Mouse (Mus musculus) CH12.LX (cell line): ENCODE results near the gene Man1a2. TPM values are rescaled to one million over a fixed set of nuclear protein-coding genes. Genes with fewer than 3 reads are reported as not detected.
A peak's percentile ranks its signal among the peaks of the same experiment; 100 is the strongest.

Experiments used
- DNase-seq: peaks from one replicate; pipeline ENCODE4 v3.0.0-alpha.2; 2013; ENCODE audit errors: extremely low read depth
- H3K27ac ChIP-seq: 2 replicates; pipeline ENCODE4 v1.5.1; 2012; ENCODE audit warnings: low read depth, mild to moderate bottlenecking, control low read depth, moderate library complexity; ENCODE audit not compliant: insufficient read depth
- H3K27me3 ChIP-seq: replicated peaks from 2 replicates; pipeline ENCODE3; 2012; ENCODE audit warnings: inconsistent platforms
- H3K36me3 ChIP-seq, 2 experiments: replicated peaks in 1 of 2; 2 replicates each; pipeline versions ENCODE3 to v1.6.1; 2012; ENCODE audit warnings: inconsistent platforms in 1 of 2, low read length in 1 of 2, mild to moderate bottlenecking in 1 of 2, mixed read lengths in 1 of 2, moderate library complexity in 1 of 2; ENCODE audit not compliant: control insufficient read depth in 1 of 2, insufficient read depth in 1 of 2
- H3K4me1 ChIP-seq, 2 experiments: 2 replicates each; pipeline ENCODE4 v1.6.1; 2012; ENCODE audit warnings: inconsistent platforms in 1 of 2, moderate library complexity in 1 of 2; ENCODE audit not compliant: insufficient read depth in 2 of 2, control insufficient read depth in 1 of 2
- H3K4me2 ChIP-seq: 2 replicates; pipeline ENCODE4 v1.6.1; 2012; ENCODE audit warnings: low read depth, mild to moderate bottlenecking, control low read depth; ENCODE audit not compliant: poor library complexity, insufficient read depth, severe bottlenecking
- H3K4me3 ChIP-seq, 3 experiments: fragments of 150-350 bp in 1 of 3; sonication (generic) in 1 of 3; replicated peaks in 1 of 3; 2 replicates each; pipeline versions ENCODE3 to v1.5.1; 2011 to 2012; ENCODE audit warnings: low read depth in 2 of 3, low read length in 2 of 3, mild to moderate bottlenecking in 2 of 3, moderate library complexity in 2 of 3, control low read depth in 1 of 3, improper control_type of control experiment in 1 of 3, inconsistent platforms in 1 of 3, mixed read lengths in 1 of 3; ENCODE audit not compliant: poor library complexity in 1 of 3
- H3K79me2 ChIP-seq: replicated peaks from 2 replicates; pipeline ENCODE4 v1.6.1; 2012; ENCODE audit warnings: mild to moderate bottlenecking, moderate library complexity; ENCODE audit not compliant: control insufficient read depth, poor library complexity, insufficient read depth, severe bottlenecking; ENCODE audit errors: extremely low read depth
- H3K9ac ChIP-seq: 2 replicates; pipeline ENCODE4 v1.6.1; 2012; ENCODE audit warnings: low read depth, mild to moderate bottlenecking, control low read depth, moderate library complexity; ENCODE audit not compliant: insufficient read depth
- H3K9me3 ChIP-seq: replicated peaks from 2 replicates; pipeline ENCODE3; 2012; ENCODE audit warnings: low read length, inconsistent platforms, mixed read lengths
- CHD1 ChIP-seq: IDR thresholded peaks from 2 replicates; pipeline ENCODE4 v1.6.1; 2012; ENCODE audit warnings: low read depth, low read length, improper control_type of control experiment, inconsistent platforms
- CTCF ChIP-seq, 2 experiments: IDR thresholded peaks in 1 of 2; conservative IDR thresholded peaks in 1 of 2; 2 replicates each; pipeline ENCODE4 v1.5.1; 2011 to 2012; ENCODE audit warnings: low read depth in 2 of 2, low read length in 2 of 2, improper control_type of control experiment in 1 of 2, inconsistent platforms in 1 of 2, mild to moderate bottlenecking in 1 of 2, moderate library complexity in 1 of 2
- E2F4 ChIP-seq: IDR thresholded peaks from 2 replicates; pipeline ENCODE4 v1.6.1; 2011; ENCODE audit warnings: low read depth, low read length, improper control_type of control experiment; ENCODE audit not compliant: insufficient replicate concordance
- ELF1 ChIP-seq: IDR thresholded peaks from 2 replicates; pipeline ENCODE4 v1.6.1; 2014; ENCODE audit warnings: low read depth, mild to moderate bottlenecking, inconsistent platforms, low read length, improper control_type of control experiment
- EP300 ChIP-seq: IDR thresholded peaks from 2 replicates; pipeline ENCODE4 v1.6.1; 2011; ENCODE audit warnings: low read length, improper control_type of control experiment
- GABPA ChIP-seq: IDR thresholded peaks from 2 replicates; pipeline ENCODE4 v1.6.1; 2012; ENCODE audit warnings: low read depth, low read length, improper control_type of control experiment, inconsistent platforms; ENCODE audit not compliant: insufficient replicate concordance
- HCFC1 ChIP-seq: IDR thresholded peaks from 2 replicates; pipeline ENCODE4 v1.6.1; 2012; ENCODE audit warnings: low read depth, mild to moderate bottlenecking, inconsistent platforms, low read length, improper control_type of control experiment
- JUND ChIP-seq: conservative IDR thresholded peaks from 2 replicates; pipeline ENCODE4 v1.6.1; 2011; ENCODE audit warnings: low read depth, low read length, improper control_type of control experiment
- MAFK ChIP-seq: IDR thresholded peaks from 2 replicates; pipeline ENCODE4 v1.6.1; 2011; ENCODE audit warnings: low read length, improper control_type of control experiment; ENCODE audit not compliant: insufficient replicate concordance
- MAZ ChIP-seq: IDR thresholded peaks from 2 replicates; pipeline ENCODE4 v1.6.1; 2012; ENCODE audit warnings: low read depth, mild to moderate bottlenecking, inconsistent platforms, low read length, improper control_type of control experiment, moderate library complexity
- MEF2A ChIP-seq: IDR thresholded peaks from 2 replicates; pipeline ENCODE4 v1.6.1; 2014; ENCODE audit warnings: low read depth, mild to moderate bottlenecking, inconsistent platforms, low read length, improper control_type of control experiment, borderline replicate concordance
- MYC ChIP-seq: IDR thresholded peaks from 2 replicates; pipeline ENCODE4 v1.6.1; 2011; ENCODE audit warnings: low read depth, mild to moderate bottlenecking, improper control_type of control experiment, low read length
- NELFE ChIP-seq: IDR thresholded peaks from 2 replicates; pipeline ENCODE4 v1.6.1; 2011; ENCODE audit warnings: low read depth, low read length, improper control_type of control experiment
- NRF1 ChIP-seq: IDR thresholded peaks from 2 replicates; pipeline ENCODE4 v1.6.1; 2014; ENCODE audit warnings: low read depth, mild to moderate bottlenecking, inconsistent platforms, low read length, improper control_type of control experiment, moderate library complexity
- PAX5 ChIP-seq: IDR thresholded peaks from 2 replicates; pipeline ENCODE4 v1.6.1; 2012; ENCODE audit warnings: low read length, inconsistent platforms, mixed read lengths
- POLR2A ChIP-seq: IDR thresholded peaks from 2 replicates; pipeline ENCODE4 v1.6.1; 2011; ENCODE audit warnings: low read depth, mild to moderate bottlenecking, improper control_type of control experiment, low read length
- POLR2AphosphoS2 ChIP-seq: IDR thresholded peaks from 2 replicates; pipeline ENCODE4 v1.6.1; 2011; ENCODE audit warnings: low read depth, low read length, improper control_type of control experiment
- RAD21 ChIP-seq: IDR thresholded peaks from 2 replicates; pipeline ENCODE4 v1.6.1; 2011; ENCODE audit warnings: low read depth, mild to moderate bottlenecking, low read length, improper control_type of control experiment, moderate library complexity
- RCOR1 ChIP-seq: conservative IDR thresholded peaks from 2 replicates; pipeline ENCODE4 v1.6.1; 2012; ENCODE audit warnings: low read depth, mild to moderate bottlenecking, inconsistent platforms, low read length, improper control_type of control experiment
- SIN3A ChIP-seq: IDR thresholded peaks from 2 replicates; pipeline ENCODE4 v1.6.1; 2012; ENCODE audit warnings: low read length, improper control_type of control experiment, inconsistent platforms
- SMC3 ChIP-seq: IDR thresholded peaks from 2 replicates; pipeline ENCODE4 v1.6.1; 2011; ENCODE audit warnings: low read depth, low read length, improper control_type of control experiment
- TCF12 ChIP-seq: IDR thresholded peaks from 2 replicates; pipeline ENCODE4 v1.6.1; 2014; ENCODE audit warnings: low read depth, mild to moderate bottlenecking, inconsistent platforms, low read length, improper control_type of control experiment
- UBTF ChIP-seq: IDR thresholded peaks from 2 replicates; pipeline ENCODE4 v1.6.1; 2012; ENCODE audit warnings: low read depth, mild to moderate bottlenecking, inconsistent platforms, low read length, improper control_type of control experiment, moderate library complexity
- USF2 ChIP-seq: conservative IDR thresholded peaks from 2 replicates; pipeline ENCODE4 v1.6.1; 2011; ENCODE audit warnings: low read depth, low read length, improper control_type of control experiment
- ZKSCAN1 ChIP-seq: IDR thresholded peaks from 2 replicates; pipeline ENCODE4 v1.6.1; 2012; ENCODE audit warnings: low read depth, inconsistent platforms, low read length, improper control_type of control experiment, borderline replicate concordance
- ZMIZ1 ChIP-seq: IDR thresholded peaks from 2 replicates; pipeline ENCODE4 v1.6.1; 2012; ENCODE audit warnings: low read depth, mild to moderate bottlenecking, inconsistent platforms, low read length, improper control_type of control experiment
- dilution Hi-C: fragments of 300-500 bp; cut with MboI; formaldehyde crosslinking; loops from 2 replicates; pipeline ENCODE4 v1.14.3; 2020; ENCODE audit warnings: low sequenced_read_pairs; ENCODE audit not compliant: extremely low pct_unique_long_range_greater_than_20kb, extremely low pct_ligation_motif_present
- in situ Hi-C: fragments of 300-500 bp; cut with MboI; formaldehyde crosslinking; loops from 3 replicates; pipeline ENCODE4 v1.14.3; 2019; ENCODE audit warnings: low sequenced_read_pairs, low pct_ligation_motif_present, low pct_unique_long_range_greater_than_20kb, mixed read lengths
- polyA plus RNA-seq: library from polyadenylated mRNA; unstranded; fragments of >175 nt; gene quantifications from 2 replicates; pipeline ENCODE4 v1.2.1, GENCODE M21; 2012; ENCODE audit warnings: low read depth; ENCODE audit not compliant: insufficient read length
- total RNA-seq, 2 experiments: library from RNA; depleted of rRNA; stranded (reverse); fragments of 300-350 nt in 1 of 2; fragments of >200 nt in 1 of 2; gene quantifications; 2 replicates each; pipeline ENCODE4 v1.2.3; 2012 to 2014

Man1a2 gene
- total and polyA plus RNA-seq, 3 experiments, result 31.1 to 73.6 (median 53.5) TPM

DNA sequence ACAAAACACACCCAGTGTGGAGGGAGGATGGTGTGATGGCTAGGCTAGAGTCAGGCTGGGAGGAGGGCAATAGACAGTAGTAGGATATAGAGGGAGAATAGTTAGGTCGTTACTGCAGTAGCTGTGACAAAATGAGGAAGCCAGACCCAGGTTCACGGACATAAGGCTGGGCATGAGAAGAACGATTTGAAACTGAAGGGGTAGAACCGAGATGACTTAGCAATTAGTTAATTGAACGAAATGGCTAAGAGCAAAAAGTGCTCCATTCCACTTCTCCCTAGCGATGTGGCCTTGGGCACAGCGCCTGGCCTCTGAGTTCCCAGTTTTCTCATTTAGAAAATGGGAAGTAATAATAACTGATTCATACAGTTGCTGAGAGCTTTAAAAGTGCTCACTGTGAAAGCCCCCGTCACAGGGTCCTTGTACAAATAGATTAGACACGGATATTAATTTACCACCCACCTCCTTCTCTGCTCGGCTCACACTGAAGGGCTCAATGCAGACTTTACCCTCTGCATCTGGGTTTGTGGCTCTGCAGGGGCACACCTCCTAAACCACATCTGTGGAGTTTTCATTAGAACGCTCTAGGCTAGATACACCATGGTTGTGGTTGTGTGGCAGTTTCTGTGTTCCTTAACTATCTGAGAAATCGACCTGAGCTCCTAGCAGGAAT, 49.3 kb upstream of the Man1a2 start:
- dilution Hi-C loops, result no loop called here
- no peaks in the 10 kb centered on the region for H3K36me3 ChIP-seq
- no peak for DNase-seq
- no peaks in the 10 kb centered on the region for H3K9me3 ChIP-seq
- no peaks in the 10 kb centered on the region for H3K27me3 ChIP-seq
- H3K79me2 ChIP-seq, result no peaks in the 10 kb centered on the region
- H3K27ac ChIP-seq, result no peak overlapping the region
- no peak overlapping the region for H3K4me2 ChIP-seq
- no peak for TF ChIP-seq JUND
- TF ChIP-seq CTCF (conservative IDR thresholded peaks at IDR 0.05 in 1 of 2, IDR thresholded peaks at IDR 0.05 in 1 of 2; ENCODE audit: low read depth in 2 of 2, low read length in 2 of 2), result no peak
- TF ChIP-seq POLR2A, result no peak
- no peak for TF ChIP-seq RAD21
- TF ChIP-seq EP300, result no peak
- TF ChIP-seq PAX5, result no peak
- TF ChIP-seq CHD1, result no peak
- TF ChIP-seq USF2, result no peak
- TF ChIP-seq ELF1, result no peak
- no peak for TF ChIP-seq SMC3
- no peak for TF ChIP-seq MAFK
- no peak for TF ChIP-seq MYC
- no peak for TF ChIP-seq GABPA
- in situ Hi-C loops, result no loop called here
- peaks cover 3 to 20% of the 10 kb centered on the region in 2 experiments for H3K4me1 ChIP-seq
- H3K4me3 ChIP-seq, result no peak overlapping the region
- H3K9ac ChIP-seq, result no peak overlapping the region

GRCm38 (mm10) chr3:100731896-100732295, 46.6 kb upstream of the Man1a2 start:
- in situ Hi-C loops (no loop called here), dilution Hi-C loops (no loop called here)
- H3K9me3 ChIP-seq, result no peaks in the 10 kb centered on the region
- peak; percentile 13 for DNase-seq
- H3K4me2 ChIP-seq, result no peak overlapping the region
- H3K4me1 ChIP-seq, result peaks cover 3 to 17% of the 10 kb centered on the region in 2 experiments
- TF ChIP-seq NRF1, result no peak
- TF ChIP-seq UBTF, result no peak
- no peak for TF ChIP-seq SMC3
- no peak for TF ChIP-seq HCFC1
- no peak for TF ChIP-seq NELFE
- TF ChIP-seq JUND, result no peak
- no peak for TF ChIP-seq ZMIZ1
- TF ChIP-seq ZKSCAN1, result no peak
- no peak for TF ChIP-seq MAFK
- no peak for TF ChIP-seq MAZ
- no peak for TF ChIP-seq MEF2A
- no peak for TF ChIP-seq ELF1
- TF ChIP-seq POLR2A, result no peak
- no peak for TF ChIP-seq RAD21
- no peak for TF ChIP-seq POLR2AphosphoS2
- no peak for TF ChIP-seq E2F4
- TF ChIP-seq RCOR1, result no peak
- no peak for TF ChIP-seq USF2
- TF ChIP-seq TCF12, result no peak
- no peak for TF ChIP-seq SIN3A
- no peak overlapping the region for H3K9ac ChIP-seq
- H3K4me3 ChIP-seq, result no peak overlapping the region
- no peaks in the 10 kb centered on the region for H3K36me3 ChIP-seq
- H3K27ac ChIP-seq, result no peak overlapping the region
- no peaks in the 10 kb centered on the region for H3K79me2 ChIP-seq
- no peaks in the 10 kb centered on the region for H3K27me3 ChIP-seq
